Mouse (Mus musculus): ENCODE measurements around the gene Chuk.

DNA sequence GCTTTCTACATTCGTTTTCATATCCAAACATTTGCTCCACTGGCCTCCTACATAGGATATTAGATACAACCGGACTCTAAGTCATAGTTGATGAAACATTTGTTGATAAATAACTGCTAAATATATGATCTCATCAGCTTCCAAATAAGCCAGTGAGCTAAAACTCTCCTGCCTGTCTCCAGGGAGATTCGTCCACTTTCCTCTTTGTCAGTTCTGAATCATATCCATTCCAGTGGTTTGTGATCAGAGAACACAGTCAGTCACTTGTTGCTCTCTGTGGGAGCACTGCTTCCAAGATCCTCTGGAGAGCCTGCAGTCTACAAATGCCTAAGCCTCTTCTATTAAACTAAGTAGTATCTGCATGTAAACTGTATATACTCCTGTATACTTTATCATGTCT is 47.1 kb downstream of the Chuk start:
- TF ChIP-seq CTCF (IDR thresholded peaks at IDR 0.05; ENCODE audit: low read depth, low read length) = no peak
- TF ChIP-seq POLR2AphosphoS5 (IDR thresholded peaks at IDR 0.05; ENCODE audit: insufficient replicate concordance, low read depth, low read length) = no peak
- no peak for TF ChIP-seq GATA1 (IDR thresholded peaks at IDR 0.05; ENCODE audit: borderline replicate concordance, low read length)
- TF ChIP-seq TAL1 (conservative IDR thresholded peaks at IDR 0.05; ENCODE audit: low read depth, low read length) = no peak
